Mouse (Mus musculus) cerebellum, adult 2 months (tissue): ENCODE data around the gene Lhx2.

Experiments
- CTCF ChIP-seq: fragments of 200-500 bp; IDR thresholded peaks from 2 replicates; pipeline ENCODE4 v1.5.1; 2011; ENCODE audit warnings: low read depth, mild to moderate bottlenecking, control low read depth, low read length, moderate library complexity, borderline replicate concordance; ENCODE audit not compliant: insufficient read depth
- POLR2A ChIP-seq: fragments of 200-500 bp; IDR thresholded peaks from 2 replicates; pipeline ENCODE4 v1.6.1; 2011; ENCODE audit warnings: low read length, control low read depth, borderline replicate concordance; ENCODE audit not compliant: insufficient read depth

DNA sequence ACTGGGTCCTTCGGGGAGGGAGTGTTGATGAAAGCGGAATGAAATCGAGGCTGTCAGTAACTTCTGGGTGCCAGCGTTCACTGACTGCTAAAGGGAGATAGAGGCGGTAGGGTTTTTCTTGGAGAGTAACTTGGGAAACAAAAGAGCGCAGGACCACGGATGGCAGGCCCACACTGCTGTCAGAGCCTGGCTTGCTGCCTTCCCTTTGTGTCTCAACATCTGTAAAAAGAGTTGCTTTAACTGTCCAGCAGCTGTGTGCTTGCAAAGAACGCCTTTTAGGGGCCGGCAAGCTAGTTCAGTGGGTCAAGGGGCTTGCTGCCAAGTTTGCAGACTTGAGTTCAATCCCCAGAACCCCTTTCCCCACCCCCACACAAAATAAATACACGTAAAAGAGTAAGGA is 20.1 kb downstream of the Lhx2 start:
- no peak for TF ChIP-seq CTCF
- no peak for TF ChIP-seq POLR2A
